Mouse (Mus musculus) thymus, postnatal 36 days (tissue): Measurements from ENCODE around the gene Sema4g.

Source experiments
- DNase-seq, 2 experiments: peaks; one replicate each; pipeline ENCODE4 v3.0.0; 2022; ENCODE audit warnings: mixed read lengths in 2 of 2

The Sema4g gene

DNA sequence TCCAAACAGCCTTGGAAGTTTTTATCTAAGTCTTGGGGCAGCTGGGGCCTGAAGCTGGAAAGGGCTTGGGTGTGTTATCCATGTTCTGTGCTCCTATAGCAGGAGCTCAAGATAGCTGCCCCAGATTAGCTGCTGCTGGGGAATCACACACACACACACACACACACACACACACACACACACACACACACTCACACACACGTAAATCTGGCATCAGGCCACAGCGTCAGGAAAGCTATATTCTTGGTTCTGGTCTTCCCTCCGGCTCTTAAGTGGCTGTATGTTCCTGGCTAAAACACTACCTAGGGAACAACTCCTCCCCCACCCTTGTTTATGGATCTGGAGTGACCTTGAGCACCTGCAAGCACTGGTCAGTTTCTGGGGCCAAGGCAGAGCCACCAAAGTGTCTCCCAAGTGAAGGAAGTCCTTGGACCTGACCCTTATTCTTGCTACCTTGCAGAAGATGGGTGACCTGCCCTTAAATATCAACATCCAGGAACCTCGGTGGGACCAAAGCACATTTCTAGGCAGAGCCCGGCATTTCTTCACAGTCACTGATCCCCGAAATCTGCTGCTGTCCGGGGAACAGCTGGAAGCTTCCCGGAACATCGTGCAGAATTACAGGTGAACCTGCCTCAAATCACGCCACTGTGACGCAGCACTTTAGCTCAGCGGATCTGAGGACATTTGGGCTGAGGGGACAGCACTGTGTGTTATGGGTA lies 59.9 kb downstream of the Sema4g start:
- no peak for DNase-seq

GRCm38 (mm10) chr19:45049523-45049922 lies 60.6 kb downstream of the Sema4g start:
- DNase-seq: no peak
